Mouse (Mus musculus) sigmoid colon, adult 10 weeks (tissue): ENCODE results near the gene Olfr180. TPM values are rescaled to one million over a fixed set of nuclear protein-coding genes. Genes with fewer than 3 reads are reported as not detected.

ENCODE experiments used
- polyA plus RNA-seq: library from polyadenylated mRNA; stranded (reverse); fragments of 350-450 nt; fragmentation: Illumina TruSeq; extraction: RNeasy Lipid Tissue Mini Kit (QIAGEN cat#74804); gene quantifications from one replicate; pipeline ENCODE4 v1.2.3, GENCODE M21; 2014; ENCODE audit warnings: low read depth, low replicate concordance

The Olfr180 gene
- polyA plus RNA-seq = not detected

DNA sequence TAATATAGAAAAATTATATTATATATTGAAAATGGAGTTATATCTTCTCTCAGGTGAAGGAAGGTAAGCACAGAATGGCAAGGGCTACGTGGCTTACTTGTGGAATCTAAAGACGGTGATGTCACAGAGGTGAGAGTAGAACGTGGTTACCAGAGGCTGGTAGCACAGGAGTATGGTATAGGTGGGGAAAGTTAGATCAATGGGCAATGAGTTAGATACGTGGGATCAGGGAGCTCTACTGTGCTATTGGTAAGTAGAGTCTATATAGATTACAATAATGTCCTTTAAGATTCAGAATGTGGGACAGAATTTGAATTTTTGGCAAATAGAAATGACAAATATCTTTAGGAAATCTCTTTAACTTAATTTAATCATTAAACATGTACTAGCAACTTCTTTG, at the start of gene Olfr180:
Gene Olfr180 (minus strand): TSS at position 101 of the 400 bp plus-strand sequence.

DNA sequence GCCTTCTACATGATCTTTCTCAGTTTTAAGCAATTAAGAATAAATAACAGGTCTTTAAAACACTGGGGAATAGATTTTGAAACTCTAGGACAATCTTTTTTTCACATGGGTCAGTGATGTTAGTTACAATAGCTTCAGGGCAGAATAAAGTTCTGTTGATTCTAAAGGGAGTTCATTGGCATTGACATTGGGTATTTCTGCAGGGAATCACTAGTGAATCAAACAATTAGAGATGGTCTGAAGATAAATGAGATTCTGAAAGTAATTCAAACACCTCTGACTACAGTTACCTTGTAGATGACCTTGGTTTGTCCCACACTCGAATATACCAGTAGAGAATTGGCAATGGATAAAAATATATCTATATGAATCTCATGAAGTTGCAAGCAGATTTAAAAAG, 537 bp downstream of the Olfr180 start, which contains the start of gene Olfr181:
Gene Olfr181 (minus strand): TSS at position 101 of the 400 bp plus-strand sequence.

DNA sequence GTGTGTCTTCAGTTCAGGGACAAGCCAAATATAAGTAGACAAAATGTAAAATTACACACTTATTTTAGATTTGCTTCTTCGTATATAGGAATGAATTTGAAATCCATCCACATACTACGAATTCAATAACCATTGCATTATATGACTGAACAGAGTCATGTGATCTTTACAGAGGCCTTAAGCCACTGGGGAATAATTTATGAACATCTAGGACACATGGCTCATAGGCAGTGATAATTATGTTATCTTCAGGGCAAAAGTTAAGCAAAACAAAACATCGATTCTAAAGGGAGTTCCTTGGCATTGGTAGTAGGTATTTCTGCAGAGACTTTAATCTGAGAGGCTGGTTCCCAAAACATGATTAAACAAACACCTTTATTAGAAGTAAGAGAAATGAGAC, 37.2 kb downstream of the Olfr180 start, which contains the start of gene Olfr178:
Gene Olfr178 (minus strand): TSS at position 101 of the 400 bp plus-strand sequence.

DNA sequence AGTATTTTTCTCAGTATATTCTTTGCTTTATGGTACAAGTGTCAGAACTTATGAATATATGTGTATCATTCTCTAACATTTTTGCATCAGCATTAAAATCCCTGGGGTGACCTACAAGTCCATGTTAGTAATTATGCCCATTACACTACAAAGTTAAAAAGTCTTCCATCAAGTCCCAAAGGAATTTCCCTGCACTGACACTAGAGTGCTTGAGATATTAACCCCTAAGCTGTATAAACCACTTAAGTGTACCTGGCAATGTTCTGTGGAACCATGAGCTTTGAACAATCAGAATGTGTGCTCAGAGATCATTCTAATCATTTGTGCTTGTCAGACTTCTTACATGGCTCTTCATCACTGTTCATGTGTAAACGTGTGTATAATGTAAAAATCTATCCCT, 54.5 kb downstream of the Olfr180 start, which contains the start of gene Olfr177:
Gene Olfr177 (minus strand): TSS at position 101 of the 400 bp plus-strand sequence.

Other genes starting within 250 kb of the Olfr180 start
- not detected for gene Gpr15, start 210.3 kb downstream of the Olfr180 start, polyA plus RNA-seq
- gene Cldnd1, start 201.5 kb downstream of the Olfr180 start, polyA plus RNA-seq = 127 TPM
- not detected for gene Olfr172, start 166.2 kb downstream of the Olfr180 start, polyA plus RNA-seq
- gene Olfr173, start 129.1 kb downstream of the Olfr180 start, polyA plus RNA-seq = not detected
- not detected for gene Olfr175-ps1, start 102.6 kb downstream of the Olfr180 start, polyA plus RNA-seq
- gene Olfr177, start 54.6 kb downstream of the Olfr180 start, polyA plus RNA-seq = not detected
- gene Olfr178, start 37.3 kb downstream of the Olfr180 start, polyA plus RNA-seq = not detected
- not detected for gene Olfr181, start 637 bp downstream of the Olfr180 start, polyA plus RNA-seq
- not detected for gene Olfr183, start 66.0 kb upstream of the Olfr180 start, polyA plus RNA-seq
- gene Olfr186, start 100.9 kb upstream of the Olfr180 start, polyA plus RNA-seq = not detected
- not detected for gene Olfr187, start 110.4 kb upstream of the Olfr180 start, polyA plus RNA-seq
- gene Olfr190, start 148.6 kb upstream of the Olfr180 start, polyA plus RNA-seq = not detected
- not detected for gene Olfr191, start 160.4 kb upstream of the Olfr180 start, polyA plus RNA-seq
- gene Olfr193, start 182.5 kb upstream of the Olfr180 start, polyA plus RNA-seq = not detected
- not detected for gene Olfr194, start 191.7 kb upstream of the Olfr180 start, polyA plus RNA-seq
- gene Olfr195, start 217.7 kb upstream of the Olfr180 start, polyA plus RNA-seq = not detected
- not detected for gene Olfr196, start 241.1 kb upstream of the Olfr180 start, polyA plus RNA-seq